Mouse (Mus musculus): ENCODE measurements around the gene Mpig6b.
"Not testable (repeated sequence)": the region's sequence is repeated elsewhere in the genome, so short reads cannot be mapped to it uniquely, and the experiment has no call there.

The Mpig6b gene

DNA sequence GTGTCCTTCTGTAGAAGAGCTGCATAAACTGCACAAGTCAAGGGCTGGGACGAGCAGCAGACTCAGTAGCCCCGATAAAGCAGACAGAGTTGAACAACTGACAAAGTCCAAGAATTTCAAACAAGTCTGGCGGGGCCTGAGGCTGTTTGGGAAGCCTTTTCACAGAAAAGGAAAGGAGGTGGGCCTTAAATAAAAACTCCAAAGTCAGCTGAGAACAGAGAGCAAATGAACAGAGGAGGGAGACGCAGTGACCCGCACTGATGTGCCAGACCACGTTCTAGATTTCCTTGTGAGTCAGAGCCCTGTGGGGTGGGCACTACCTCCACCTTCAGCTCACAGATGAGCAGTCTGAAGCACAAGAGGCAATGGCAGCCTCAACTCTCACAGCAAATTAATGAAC, 31.1 kb downstream of the Mpig6b start:
- DNase-seq (ENCODE audit: low spot score in 2 of 2) = no peak

DNA sequence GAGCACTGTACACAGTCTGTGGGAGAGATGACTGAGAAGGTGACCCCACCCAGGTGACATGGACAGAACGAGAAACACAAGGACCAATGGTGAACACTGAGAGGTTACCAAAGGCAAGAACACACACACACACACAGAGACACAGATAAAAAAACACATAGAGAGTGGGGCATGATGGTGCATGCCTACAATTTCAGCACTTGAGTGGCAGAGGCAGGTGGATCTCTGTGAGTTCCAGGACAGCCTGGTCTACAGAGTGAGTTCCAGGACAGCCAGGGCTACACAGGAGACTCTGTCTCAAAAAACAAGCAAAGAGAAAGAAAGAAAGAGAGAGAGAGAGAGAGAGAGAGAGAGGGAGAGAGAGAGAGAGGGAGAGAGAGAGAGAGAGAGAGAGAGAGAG, 32.3 kb downstream of the Mpig6b start:
- not testable (repeated sequence) for DNase-seq (ENCODE audit: low spot score in 2 of 2)

DNA sequence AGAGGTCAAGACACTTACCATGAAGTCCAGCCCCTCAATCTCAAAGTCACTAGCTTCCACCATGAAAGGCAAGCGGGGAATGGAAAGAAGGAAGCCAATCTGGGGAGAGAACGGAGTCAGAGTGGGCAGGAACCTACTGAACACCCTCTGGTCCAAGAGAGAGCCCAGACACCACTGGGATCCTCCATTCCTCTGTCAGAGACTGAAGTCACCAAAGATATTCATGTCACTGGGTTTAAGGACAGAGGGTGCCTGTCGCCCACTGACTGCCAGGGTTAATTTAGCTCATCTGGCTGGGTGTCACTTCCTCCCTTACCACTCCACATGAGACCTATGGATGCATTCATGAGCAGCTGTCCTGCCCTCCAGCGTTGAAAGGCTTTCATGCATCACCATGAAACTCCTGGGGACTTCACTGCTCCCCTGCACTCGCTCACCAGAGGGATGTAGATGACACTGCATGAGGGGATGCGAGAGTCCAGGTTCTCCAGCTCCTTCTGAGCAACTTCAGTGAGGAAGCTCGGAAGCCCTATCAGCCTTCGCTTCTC, 33.6 kb downstream of the Mpig6b start:
- DNase-seq (ENCODE audit: low spot score in 2 of 2) = no peak

DNA sequence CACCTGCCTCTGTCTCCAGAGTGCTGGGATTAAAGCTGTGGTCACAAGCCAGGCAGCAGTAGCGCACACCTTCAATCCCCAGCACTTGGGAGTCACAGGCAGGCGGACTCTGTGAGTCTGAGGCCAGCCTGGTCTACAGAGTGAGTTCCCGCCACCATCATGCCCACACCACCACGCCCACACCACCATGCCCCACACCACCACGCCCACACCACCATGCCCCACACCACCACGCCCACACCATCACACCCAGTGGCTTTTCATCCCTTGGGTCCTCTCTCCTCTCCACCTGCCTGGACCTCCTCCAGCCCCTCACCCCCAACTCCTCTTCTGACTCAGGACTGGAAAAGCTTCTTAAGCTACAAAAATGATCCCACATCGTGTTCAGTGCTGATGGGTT, 34.1 kb downstream of the Mpig6b start:
- no peak for DNase-seq (ENCODE audit: low spot score in 2 of 2)

DNA sequence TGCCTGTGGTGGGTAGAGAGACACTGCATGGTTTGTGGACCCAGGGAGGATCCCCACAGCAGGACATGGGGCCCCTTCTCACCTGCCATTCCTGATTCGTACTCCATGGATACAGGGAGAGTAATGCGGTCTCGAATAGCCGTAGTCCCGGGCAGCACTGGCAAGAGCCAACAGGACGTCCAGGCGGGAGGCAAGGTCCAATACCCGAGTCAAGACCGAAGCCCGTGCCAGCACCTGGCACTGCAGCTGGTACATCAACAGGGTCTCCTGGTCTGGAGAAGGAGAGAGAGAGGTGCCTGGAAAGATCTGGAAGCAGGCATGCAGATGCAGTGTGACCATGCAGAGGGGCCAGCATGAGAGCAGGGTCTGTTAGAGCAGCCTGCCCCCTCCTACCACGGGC, 34.7 kb downstream of the Mpig6b start:
- no peak for DNase-seq (ENCODE audit: low spot score in 2 of 2)

DNA sequence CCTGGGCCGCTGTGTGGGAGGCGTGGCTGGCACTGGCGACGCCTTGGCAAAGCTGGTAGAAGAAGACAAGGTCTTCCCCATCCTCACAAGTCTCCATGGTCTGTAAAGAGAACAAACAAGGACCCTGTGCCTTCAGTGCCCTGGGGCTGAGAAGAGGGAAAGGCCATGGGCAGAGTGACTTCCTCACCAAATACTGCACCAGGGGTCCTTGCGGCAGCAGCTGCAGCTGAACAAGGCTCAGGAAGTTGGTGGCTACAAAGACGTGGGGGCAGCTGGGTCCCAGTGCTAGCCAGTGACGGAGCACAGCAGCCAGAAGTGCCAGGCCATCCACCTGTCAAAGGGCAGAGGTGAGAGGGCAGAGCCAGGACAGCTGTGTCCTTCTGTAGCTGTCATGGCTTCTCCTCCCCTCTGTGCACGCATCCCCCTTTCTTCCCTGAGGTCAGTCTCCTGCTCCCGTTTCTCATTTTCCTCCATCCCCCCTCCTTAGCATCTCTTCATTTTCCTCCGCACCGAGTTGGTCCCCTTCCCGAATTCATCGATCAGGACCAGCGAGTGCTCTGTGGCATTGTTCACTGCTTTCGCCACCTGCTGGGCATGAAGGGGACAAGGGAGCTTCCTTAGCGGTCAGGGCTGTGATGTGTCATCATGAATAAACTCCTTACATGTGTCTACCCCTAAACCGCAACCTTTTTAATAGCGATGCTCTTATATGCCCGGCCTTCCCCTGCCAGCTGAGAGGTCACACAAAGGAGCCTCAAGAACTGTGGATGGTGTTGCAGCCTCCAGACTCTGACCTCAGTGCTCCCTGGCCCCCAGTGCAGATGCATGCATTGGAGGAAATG, 36.1 kb downstream of the Mpig6b start:
- no peak for DNase-seq (ENCODE audit: low spot score in 2 of 2)

DNA sequence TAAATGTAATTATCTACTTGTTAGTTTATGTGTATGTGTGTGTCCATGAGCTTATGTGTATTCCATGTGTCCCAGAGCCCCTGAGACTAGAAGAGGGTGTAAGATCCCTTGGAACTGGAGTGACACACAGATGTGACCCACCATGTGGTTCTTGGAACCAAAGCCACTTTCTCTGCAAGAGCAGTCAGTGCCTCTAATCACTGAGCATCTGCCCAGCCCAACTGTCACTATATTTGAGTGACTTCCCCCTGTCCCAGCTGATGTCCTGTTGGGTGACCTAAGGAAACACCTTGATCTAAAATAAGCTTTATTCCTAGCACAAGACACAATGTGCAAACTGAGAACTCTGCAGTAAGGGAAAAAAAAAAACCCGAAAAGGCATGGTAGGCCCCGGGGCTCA, 37.7 kb downstream of the Mpig6b start:
- no peak for DNase-seq (ENCODE audit: low spot score in 2 of 2)

DNA sequence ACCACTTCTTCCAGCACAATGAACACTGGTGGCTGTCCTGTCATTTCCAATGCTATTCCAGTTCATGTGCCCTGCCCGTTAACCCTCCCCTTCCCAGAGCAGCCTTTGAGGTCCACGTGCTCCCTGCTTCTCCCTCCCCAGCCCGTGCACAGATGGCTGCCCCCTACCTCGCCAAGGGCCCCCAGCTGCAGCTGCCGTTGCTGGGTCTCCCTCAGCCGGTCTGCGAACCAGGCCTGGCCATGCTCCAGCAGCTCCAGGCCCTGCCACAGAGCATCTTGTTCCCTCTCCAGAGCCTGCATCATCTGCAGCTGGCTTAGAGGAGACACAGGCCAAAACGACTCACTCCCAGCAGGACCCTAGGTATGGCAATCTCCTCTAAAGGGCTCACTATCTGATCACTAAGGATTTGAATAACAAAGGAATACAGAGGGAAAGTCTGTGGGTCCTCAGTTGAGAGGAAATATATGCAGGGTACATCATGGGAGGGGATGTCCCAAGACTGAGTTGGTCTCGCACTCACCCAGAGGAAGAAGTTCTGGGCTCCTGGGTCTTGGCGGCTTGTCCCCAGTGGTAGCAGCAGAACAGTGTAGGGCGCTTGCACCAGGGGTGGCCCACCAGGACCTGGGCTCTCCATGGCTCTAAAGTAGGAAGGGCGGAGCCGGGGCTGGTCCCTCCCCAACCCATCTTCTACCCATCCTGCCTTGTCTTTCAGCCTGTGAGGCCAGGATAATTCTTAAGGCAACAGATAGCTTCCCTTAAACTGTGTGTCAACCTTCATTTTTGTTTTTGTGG, 38.5 kb downstream of the Mpig6b start, which contains the start of gene Sapcd1:
TSS of gene Sapcd1 (minus strand) at position 740 of the 792 bp plus-strand sequence.
- DNase-seq (ENCODE audit: low spot score in 2 of 2) = no peak

DNA sequence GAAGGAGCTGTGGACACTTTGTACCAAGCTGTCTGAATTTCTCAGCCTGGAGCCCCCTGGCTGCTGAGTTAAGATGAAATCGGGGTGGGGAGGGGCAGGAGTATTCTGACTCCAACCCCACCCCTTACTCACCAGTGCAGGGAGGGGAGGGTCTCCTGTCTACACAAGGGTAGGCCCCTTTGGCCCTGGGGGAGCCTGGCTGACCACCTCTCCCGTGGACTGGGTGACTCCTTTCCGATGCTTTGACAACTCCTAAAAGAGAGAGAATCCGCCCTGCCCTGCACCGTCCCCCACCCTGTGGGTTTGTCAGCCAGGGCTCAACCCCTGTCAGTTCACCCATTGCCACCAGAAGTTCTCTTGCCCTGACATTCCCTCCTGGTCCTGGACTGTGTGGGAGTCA, 39.8 kb downstream of the Mpig6b start:
- DNase-seq (ENCODE audit: low spot score in 2 of 2) = no peak

DNA sequence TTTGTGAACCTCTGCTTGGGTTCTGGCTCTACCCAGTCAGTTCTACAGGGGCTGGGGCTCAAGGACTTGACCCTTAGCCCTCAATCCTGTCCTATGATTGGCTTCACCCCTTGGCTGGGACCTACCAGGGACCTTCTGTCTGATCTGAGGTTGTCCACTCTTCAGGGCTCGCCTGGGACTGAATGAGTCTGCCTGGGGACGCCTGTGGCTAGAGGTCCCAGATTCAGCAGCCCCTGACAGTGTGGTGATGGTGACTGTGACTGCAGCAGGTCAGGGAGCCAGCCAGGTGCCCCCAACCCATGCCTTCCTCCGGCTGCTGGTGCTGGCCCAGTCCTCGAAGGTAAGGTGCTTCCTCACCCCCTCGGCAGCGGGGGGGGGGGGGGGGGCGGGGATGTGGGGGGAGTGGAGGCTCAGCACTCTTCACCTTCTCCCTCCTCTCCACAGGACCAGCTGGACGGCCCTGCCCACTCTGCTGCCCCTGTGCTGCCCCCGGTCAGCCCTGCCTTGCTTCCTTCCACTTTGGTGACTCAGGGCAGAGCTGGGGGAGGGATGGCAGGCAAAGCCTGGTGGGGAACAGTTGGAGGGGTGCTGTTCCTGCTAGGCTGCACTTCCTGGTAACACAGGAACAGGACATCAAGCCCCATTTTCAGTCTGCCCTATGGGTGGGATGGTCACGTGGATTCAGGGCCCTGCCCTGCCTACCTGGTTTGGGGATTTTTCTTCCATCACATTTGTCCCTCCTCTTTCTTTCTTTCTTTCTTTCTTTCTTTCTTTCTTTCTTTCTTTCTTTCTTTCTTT, 41.1 kb downstream of the Mpig6b start:
- no peak for DNase-seq (ENCODE audit: low spot score in 2 of 2)

DNA sequence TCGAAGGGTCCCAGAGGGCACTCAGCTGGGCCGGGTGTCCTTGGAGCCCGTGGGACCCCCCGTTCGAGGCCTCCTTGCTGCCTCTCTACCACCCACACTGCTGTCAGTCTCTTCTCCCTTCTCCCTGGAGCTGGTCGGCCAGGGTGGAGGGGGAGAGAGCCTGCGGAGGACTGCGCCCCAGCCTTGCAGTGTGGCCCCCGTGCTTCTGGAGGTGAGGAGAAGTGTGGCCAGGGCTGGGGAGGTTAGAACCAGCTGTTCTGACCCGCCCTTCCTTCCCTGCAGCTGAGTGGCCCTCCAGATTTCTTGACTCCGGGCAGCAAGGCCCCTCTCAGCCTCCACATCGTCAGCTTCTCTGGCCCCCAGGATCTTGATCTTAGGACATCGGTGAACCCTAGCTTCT, 41.7 kb downstream of the Mpig6b start:
- DNase-seq (ENCODE audit: low spot score in 2 of 2) = no peak

DNA sequence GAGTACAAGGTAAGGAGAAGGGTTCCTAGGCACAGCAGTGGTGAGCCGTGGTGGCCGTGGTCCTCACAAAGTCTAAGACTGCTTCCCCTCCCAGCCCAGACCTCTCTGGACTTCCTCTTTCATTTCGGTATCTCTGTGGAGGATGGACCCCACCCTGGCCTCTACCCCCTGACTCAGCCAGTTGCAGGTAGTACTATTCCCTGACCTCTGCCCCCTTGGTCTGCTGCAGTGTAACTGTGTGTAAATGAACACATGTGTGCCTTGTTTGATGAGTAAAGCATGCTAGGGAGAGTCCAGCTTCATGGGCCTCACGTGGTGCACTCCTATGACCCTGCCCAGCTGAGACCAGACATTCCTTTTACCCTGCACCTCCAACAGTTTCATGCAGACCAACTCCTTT, 42.2 kb downstream of the Mpig6b start:
- no peak for DNase-seq (ENCODE audit: low spot score in 2 of 2)

DNA sequence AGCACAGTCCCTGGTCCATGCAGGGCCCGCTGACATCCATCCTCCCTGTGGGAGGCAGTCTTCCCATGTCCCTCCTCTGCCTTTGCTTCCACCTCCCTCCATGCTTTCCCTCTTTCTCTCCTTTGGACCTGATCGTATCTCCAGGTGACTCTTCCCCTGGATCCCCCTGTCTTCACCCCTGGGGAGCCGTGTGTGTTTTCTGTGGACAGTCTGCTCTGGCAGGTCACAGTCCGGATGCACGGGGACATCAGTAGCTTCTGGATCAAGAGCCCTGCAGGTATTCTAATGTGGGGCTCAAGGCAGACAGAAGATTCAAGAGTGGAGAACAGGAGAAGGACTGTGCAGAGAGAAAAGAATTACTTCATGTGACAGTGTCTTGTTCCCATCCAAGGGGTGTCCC, 42.8 kb downstream of the Mpig6b start:
- DNase-seq (ENCODE audit: low spot score in 2 of 2) = no peak

DNA sequence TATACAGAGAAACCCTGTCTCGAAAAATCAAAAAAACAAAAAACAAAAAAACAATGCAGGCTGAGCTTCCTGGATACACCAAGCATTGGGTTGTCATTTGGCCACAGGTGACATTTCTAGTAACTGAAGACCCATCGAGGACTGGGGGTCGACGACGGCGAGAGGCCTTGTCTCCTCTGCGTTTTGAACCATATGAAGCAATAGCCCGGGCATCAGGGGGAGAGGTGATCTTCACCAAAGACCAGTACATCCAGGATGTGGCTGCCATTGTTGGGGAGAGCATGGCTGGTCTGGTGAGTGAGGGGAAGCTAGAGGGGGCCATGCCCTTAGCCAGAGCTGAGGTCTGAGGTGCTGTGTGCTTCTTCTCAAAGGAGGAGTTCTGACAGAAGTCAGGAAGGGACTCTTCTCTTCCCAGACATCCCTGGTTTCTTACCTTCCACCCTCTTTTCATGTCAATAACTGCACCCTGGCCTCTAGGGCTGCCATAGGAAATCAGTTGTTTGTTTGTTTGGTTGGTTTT, 43.4 kb downstream of the Mpig6b start:
- no peak for DNase-seq (ENCODE audit: low spot score in 2 of 2)

DNA sequence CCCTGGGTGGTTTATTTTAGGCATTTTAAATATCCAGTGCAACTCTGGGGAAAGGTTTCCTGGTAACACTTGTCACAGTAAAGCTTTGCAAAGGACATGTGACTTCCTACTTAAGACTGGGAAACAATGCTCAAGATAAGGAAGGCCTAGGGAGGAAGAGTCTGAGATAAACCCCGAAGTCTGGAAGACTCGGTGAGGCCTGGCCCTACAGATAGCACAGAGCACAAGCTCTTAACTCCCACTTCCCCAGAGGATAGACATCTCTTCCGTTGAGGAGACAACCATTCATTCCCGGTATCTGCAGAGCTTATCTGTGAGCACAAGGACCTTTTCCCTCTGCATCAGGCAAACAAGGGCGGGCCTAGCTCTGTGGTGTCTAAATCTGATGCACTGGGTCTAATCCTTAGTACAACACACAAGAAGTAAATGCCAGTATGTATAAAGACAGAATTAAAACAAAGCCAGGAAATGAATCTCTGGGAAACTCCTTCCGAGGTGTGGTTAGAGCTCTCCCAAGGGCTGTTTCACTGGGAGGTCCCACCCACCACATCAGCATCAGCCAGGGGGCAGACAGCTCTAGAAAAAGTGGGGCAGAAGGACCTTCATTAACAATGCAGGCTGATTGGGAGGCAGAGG, 44.0 kb downstream of the Mpig6b start:
- no peak for DNase-seq (ENCODE audit: low spot score in 2 of 2)

DNA sequence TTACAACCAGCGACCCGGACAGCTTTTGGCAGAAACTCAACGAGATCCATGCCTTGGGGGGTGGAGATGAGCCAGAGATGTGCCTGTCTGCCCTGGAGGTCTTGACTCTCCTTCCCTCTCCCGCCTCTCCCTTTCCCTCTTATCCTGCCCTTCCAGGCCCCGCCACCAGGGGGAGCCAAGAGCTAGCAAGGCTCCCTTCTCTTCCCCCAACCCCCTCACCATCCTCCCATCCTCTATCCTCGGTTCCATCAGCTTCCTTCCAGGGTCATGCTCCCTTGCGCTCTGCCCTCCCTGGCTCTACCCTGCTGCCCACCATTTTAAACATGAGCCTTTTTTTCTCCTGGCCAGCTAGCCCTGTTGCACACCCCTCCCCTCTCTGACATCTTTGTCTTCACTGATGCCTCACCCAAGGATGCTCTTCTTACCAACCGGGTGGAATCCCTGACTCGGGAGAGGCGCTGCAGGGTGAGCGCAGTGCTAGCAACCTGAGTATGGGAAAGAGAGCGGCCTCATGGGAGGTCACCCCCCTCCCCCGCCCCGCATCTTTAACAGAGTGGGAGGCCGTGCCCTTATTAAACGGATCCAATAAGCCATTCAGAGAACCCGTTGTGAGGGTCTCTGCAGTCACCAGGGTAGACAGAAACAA, 44.7 kb downstream of the Mpig6b start:
- peak; percentile 87 to 88 for DNase-seq (ENCODE audit: low spot score in 2 of 2)

DNA sequence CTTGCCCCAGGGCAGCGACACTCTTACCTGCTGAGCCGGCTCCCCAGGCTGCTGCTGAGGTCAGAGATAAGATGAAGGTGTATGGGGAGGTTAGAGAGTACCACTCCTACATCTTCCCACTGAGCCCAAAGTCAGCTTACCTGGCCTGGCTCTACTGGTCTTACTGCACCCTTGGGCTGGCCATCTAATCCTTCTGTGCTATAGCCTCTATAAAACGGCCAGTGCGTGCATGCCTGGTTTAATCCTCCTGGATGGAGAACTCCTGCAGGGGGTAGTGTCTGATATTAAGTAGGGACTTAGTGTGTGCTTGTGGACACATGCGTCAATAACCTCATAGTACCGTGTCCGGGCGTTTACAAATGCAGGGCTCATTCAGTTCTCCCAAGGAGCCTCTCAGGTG, 45.4 kb downstream of the Mpig6b start:
- no peak for DNase-seq (ENCODE audit: low spot score in 2 of 2)

DNA sequence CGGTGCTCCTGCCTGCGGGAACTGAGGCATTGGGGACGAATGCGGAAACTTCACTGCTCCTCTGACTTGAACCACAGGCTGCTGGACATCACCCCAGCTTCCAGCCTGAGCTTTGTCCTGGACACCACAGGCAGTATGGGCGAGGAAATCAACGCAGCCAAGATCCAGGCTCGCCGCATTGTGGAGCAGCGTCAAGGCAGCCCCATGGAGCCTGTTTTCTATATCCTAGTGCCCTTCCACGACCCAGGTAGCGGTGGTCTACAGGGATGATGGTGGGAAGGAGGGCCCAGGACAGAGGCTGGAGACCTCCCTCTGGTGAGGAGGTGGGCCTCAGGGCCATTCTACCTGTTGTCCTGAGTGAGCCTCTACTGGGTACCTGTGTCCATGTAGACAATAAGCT, 46.1 kb downstream of the Mpig6b start:
- DNase-seq (ENCODE audit: low spot score in 2 of 2) = no peak

DNA sequence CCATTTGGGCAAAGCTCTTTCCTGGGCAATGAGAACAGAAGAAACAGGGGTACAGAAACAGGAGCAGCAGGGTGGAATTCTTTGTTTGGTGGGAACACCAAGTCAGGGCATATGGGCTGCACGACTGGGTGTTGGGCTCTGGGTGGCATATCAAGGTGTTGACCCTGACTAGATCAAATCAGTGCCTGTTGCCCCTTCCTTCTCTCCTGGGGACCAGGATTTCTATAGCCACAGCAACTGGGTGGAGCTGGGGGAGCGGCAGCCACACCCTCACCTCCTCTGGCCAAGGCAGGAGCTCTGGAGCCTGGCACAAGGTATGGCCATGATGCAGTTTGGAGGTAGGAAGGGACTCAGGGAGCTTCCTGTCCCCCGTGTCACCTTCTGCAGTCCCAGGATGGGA, 47.8 kb downstream of the Mpig6b start:
- DNase-seq (ENCODE audit: low spot score in 2 of 2) = no peak

DNA sequence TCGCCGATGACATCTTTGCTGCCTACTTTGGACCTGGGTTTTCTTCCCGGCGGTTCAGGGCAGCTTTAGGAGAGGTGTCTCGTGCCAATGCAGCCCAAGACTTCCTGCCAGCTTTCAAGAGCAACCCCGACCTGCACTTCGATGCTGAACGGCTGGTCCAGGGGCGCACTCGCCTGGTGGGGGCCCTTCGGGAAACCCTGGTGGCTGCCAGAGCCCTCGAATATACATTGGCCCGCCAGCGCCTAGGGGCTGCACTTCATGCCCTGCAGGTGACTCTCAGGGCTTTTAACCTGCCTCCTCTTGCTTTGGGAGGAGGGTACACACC, 48.3 kb downstream of the Mpig6b start:
- DNase-seq (ENCODE audit: low spot score in 2 of 2) = no peak

Data from frontal cortex, postnatal 36 days (tissue).